Mouse (Mus musculus) macrophage (primary cell): ENCODE measurements at regions not wholly inside any gene's neighbourhood (a gene's known extent, or its start where the extent isn't known, plus 50 kb on each side); places are given as distances from the start of the nearest gene placed in this dataset.
A peak's percentile ranks its signal among the peaks of the same experiment; 100 is the strongest.

ENCODE experiments used
- H3K27ac ChIP-seq: fragments of 350-480 bp; formaldehyde crosslinking; 2 replicates; pipeline ENCODE4 v1.9.0; 2021
- H3K36me3 ChIP-seq: fragments of 350-480 bp; formaldehyde crosslinking; 2 replicates; pipeline ENCODE4 v1.9.0; 2021; ENCODE audit errors: inconsistent target
- H3K4me3 ChIP-seq: fragments of 350-480 bp; formaldehyde crosslinking; 2 replicates; pipeline ENCODE4 v1.9.0; 2021; ENCODE audit errors: inconsistent target
- H3K79me2 ChIP-seq: fragments of 350-480 bp; formaldehyde crosslinking; 2 replicates; pipeline ENCODE4 v1.9.0; 2021; ENCODE audit errors: inconsistent target
- WGBS: methylation state at CpG from one replicate; pipeline ENCODE4 v1.1.7; 2026; ENCODE audit warnings: inconsistent platforms; ENCODE audit not compliant: missing documents; 5-methylcytosine and 5-hydroxymethylcytosine counted together

- 95% methylated on average over 8 of the region's 8 CpGs for WGBS
- Histone ChIP-seq H3K27ac (no peak overlapping the region), H3K36me3 (no peaks in the 10 kb centered on the region), H3K4me3 (no peak overlapping the region), H3K79me2 (no peaks in the 10 kb centered on the region)
Measured at GRCm38 (mm10) chr13:52187841-52188604, 341.5 kb downstream of the Gadd45g start.

GRCm38 (mm10) chr13:52188605-52189003 lies 342.1 kb downstream of the Gadd45g start:
- no peaks in the 10 kb centered on the region for H3K79me2 ChIP-seq
- WGBS = 39% methylated on average over 2 of the region's 2 CpGs
- H3K27ac ChIP-seq = 0 out of 2 replicates have a peak overlapping the region, but pooled peaks have one; percentile 7
- H3K4me3 ChIP-seq = no peak overlapping the region
- no peaks in the 10 kb centered on the region for H3K36me3 ChIP-seq

GRCm38 (mm10) chr13:52189382-52189923 lies 341.6 kb downstream of the Diras2 start:
- 64% methylated on average over 9 of the region's 10 CpGs for WGBS
- Histone ChIP-seq H3K36me3 (no peaks in the 10 kb centered on the region), H3K27ac (0 out of 2 replicates have a peak overlapping the region, but pooled peaks have one; percentile 7), H3K79me2 (no peaks in the 10 kb centered on the region), H3K4me3 (no peak overlapping the region)

GRCm38 (mm10) chr13:52190256-52190655 lies 340.8 kb downstream of the Diras2 start:
- H3K36me3 ChIP-seq = no peaks in the 10 kb centered on the region
- H3K79me2 ChIP-seq = no peaks in the 10 kb centered on the region
- no peak overlapping the region for H3K27ac ChIP-seq
- no peak overlapping the region for H3K4me3 ChIP-seq
- WGBS = 94% methylated on average over 9 of the region's 9 CpGs

GRCm38 (mm10) chr13:52190848-52191590 lies 340.1 kb downstream of the Diras2 start:
- Histone ChIP-seq H3K27ac (no peak overlapping the region), H3K4me3 (no peak overlapping the region), H3K36me3 (no peaks in the 10 kb centered on the region), H3K79me2 (no peaks in the 10 kb centered on the region)
- 93% methylated on average over 15 of the region's 15 CpGs for WGBS

GRCm38 (mm10) chr13:52196917-52197316 lies 334.2 kb downstream of the Diras2 start:
- H3K36me3 ChIP-seq = no peaks in the 10 kb centered on the region
- H3K79me2 ChIP-seq = no peaks in the 10 kb centered on the region
- WGBS = 98% methylated on average over 4 of the region's 5 CpGs
- H3K27ac ChIP-seq = no peak overlapping the region
- no peak overlapping the region for H3K4me3 ChIP-seq

- H3K27ac ChIP-seq = no peak overlapping the region
- no peaks in the 10 kb centered on the region for H3K36me3 ChIP-seq
- H3K4me3 ChIP-seq = no peak overlapping the region
- no peaks in the 10 kb centered on the region for H3K79me2 ChIP-seq
- WGBS = 94% methylated on average over 7 of the region's 7 CpGs
Measured at GRCm38 (mm10) chr13:52198649-52199348, 332.3 kb downstream of the Diras2 start.

- Histone ChIP-seq H3K79me2 (no peaks in the 10 kb centered on the region), H3K36me3 (no peaks in the 10 kb centered on the region), H3K4me3 (no peak overlapping the region), H3K27ac (no peak overlapping the region)
- 82% methylated on average over 1 of the region's 1 CpGs for WGBS
Measured at GRCm38 (mm10) chr13:52202372-52202771, 328.7 kb downstream of the Diras2 start.

- 75% methylated on average over 4 of the region's 4 CpGs for WGBS
- H3K27ac ChIP-seq = no peak overlapping the region
- no peaks in the 10 kb centered on the region for H3K36me3 ChIP-seq
- no peak overlapping the region for H3K4me3 ChIP-seq
- no peaks in the 10 kb centered on the region for H3K79me2 ChIP-seq
Measured at GRCm38 (mm10) chr13:52205951-52206350, 325.1 kb downstream of the Diras2 start.

- Histone ChIP-seq H3K27ac (no peak overlapping the region), H3K4me3 (no peak overlapping the region), H3K79me2 (no peaks in the 10 kb centered on the region), H3K36me3 (no peaks in the 10 kb centered on the region)
- WGBS = 77% methylated on average over 5 of the region's 5 CpGs
Measured at GRCm38 (mm10) chr13:52216343-52216742, 314.7 kb downstream of the Diras2 start.

GRCm38 (mm10) chr13:52217066-52217465 lies 314.0 kb downstream of the Diras2 start:
- Histone ChIP-seq H3K4me3 (no peak overlapping the region), H3K36me3 (no peaks in the 10 kb centered on the region), H3K79me2 (no peaks in the 10 kb centered on the region), H3K27ac (no peak overlapping the region)
- WGBS = 92% methylated on average over 5 of the region's 5 CpGs

- WGBS = 91% methylated on average over 7 of the region's 7 CpGs
- Histone ChIP-seq H3K79me2 (no peaks in the 10 kb centered on the region), H3K36me3 (no peaks in the 10 kb centered on the region), H3K27ac (no peak overlapping the region), H3K4me3 (no peak overlapping the region)
Measured at GRCm38 (mm10) chr13:52217741-52218140, 313.3 kb downstream of the Diras2 start.

GRCm38 (mm10) chr13:52222315-52223097 lies 308.6 kb downstream of the Diras2 start:
- H3K27ac ChIP-seq = no peak overlapping the region
- WGBS = 90% methylated on average over 11 of the region's 11 CpGs

More at GRCm38 (mm10) chr13:52222315-52223097, 308.6 kb downstream of the Diras2 start:
- H3K36me3 ChIP-seq = no peaks in the 10 kb centered on the region
- no peaks in the 10 kb centered on the region for H3K79me2 ChIP-seq
- H3K4me3 ChIP-seq = no peak overlapping the region
